Mouse (Mus musculus): Measurements from ENCODE around the gene Atp6v1e2. TPM values are rescaled to one million over a fixed set of nuclear protein-coding genes. Genes with fewer than 3 reads are reported as not detected.

Atp6v1e2 gene
- total RNA-seq, 2 experiments from 2014 or later = not detected

- ATAC-seq (replicated peaks; ENCODE audit: poor library complexity, severe bottlenecking) = no peak
Observed at GRCm38 (mm10) chr17:86924679-86925078, 23.0 kb downstream of the Atp6v1e2 start.

DNA sequence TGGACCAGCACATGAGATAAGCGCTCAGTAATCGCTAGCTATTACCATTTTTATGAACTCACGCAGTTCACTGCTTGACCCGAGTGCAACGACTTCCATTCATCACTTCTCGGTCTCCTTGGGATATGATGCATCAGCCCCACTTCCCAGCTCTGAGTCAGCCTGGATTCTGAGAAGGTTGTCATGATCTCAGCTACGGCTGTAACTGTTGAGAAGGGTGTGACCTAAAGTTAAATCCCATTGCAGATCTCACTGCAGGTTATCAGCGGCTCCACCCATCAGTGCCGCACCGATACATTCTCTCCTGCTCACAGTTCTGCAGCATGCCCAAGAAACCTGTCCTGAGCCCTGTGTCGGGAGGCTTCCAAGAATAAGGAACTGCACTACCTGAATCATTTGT, 28.0 kb downstream of the Atp6v1e2 start:
- ATAC-seq (replicated peaks; ENCODE audit: poor library complexity, severe bottlenecking) = no peak

DNA sequence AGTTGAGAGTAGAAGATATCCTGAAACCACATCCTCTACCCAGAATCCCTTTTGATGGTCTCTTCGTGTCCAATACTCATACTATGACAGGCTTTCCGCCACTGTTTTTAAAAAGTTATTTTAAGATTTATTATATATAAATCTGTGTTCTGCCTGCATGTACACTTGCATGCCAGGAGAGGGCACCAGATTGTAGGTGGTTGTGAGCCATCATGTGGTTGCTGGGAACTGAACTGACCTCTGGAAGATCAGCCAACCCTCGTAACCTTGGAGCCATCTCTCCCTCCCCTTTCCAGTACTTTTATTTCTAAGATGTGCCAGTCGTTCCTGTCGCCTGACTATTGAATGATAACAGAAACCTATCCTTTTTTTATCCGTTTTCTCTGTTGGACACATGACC, 28.9 kb downstream of the Atp6v1e2 start:
- peak; percentile 58 for ATAC-seq (replicated peaks; ENCODE audit: poor library complexity, severe bottlenecking)

DNA sequence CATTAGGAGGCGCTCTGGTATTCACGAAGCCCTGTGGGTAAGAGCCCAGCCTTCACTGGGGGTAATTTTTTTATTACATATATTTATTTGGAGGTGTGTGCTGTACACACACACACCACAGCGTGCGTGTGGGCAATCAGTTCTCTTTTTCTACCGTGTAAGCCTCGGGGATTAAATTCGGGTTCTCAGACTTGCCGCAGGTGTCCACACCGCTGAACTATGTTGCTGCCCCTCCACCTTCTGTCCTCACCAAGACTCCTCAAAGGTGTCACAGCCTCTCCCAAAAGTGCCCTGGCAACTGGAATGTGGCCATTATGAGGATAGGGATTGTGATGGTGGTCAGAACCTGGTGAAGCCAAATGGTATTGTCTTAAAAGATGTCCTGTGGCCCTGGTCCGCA, 30.6 kb downstream of the Atp6v1e2 start, which contains the start of gene Tmem247:
TSS of gene Tmem247 (plus strand) at position 301 of the 400 bp plus-strand sequence.
- ATAC-seq (replicated peaks; ENCODE audit: poor library complexity, severe bottlenecking) = no peak

DNA sequence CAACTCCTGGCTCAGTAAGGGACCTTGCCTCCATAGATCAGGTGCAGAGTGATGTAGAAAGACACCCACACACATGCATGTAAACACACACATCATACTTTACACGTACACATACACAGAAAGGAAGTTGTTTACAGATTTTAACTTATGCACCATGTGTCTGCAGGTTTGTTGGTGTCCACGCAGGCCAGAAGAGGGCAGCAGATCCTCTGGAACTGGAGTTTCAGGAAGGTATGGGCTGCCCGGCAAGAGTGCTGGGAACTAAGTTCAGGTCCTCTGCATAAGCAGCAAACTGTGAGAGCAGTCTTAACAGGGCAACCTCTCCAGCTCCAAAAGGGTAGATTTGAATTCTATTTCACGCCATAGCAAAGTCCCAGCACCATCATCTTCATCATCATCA, 32.2 kb downstream of the Atp6v1e2 start:
- ATAC-seq (replicated peaks; ENCODE audit: poor library complexity, severe bottlenecking) = no peak

GRCm38 (mm10) chr17:86913003-86913607, 34.6 kb downstream of the Atp6v1e2 start:
- ATAC-seq (replicated peaks; ENCODE audit: poor library complexity, severe bottlenecking) = no peak

- ATAC-seq (replicated peaks; ENCODE audit: poor library complexity, severe bottlenecking) = no peak
Observed at GRCm38 (mm10) chr17:86911261-86911660, 36.4 kb downstream of the Atp6v1e2 start.

DNA sequence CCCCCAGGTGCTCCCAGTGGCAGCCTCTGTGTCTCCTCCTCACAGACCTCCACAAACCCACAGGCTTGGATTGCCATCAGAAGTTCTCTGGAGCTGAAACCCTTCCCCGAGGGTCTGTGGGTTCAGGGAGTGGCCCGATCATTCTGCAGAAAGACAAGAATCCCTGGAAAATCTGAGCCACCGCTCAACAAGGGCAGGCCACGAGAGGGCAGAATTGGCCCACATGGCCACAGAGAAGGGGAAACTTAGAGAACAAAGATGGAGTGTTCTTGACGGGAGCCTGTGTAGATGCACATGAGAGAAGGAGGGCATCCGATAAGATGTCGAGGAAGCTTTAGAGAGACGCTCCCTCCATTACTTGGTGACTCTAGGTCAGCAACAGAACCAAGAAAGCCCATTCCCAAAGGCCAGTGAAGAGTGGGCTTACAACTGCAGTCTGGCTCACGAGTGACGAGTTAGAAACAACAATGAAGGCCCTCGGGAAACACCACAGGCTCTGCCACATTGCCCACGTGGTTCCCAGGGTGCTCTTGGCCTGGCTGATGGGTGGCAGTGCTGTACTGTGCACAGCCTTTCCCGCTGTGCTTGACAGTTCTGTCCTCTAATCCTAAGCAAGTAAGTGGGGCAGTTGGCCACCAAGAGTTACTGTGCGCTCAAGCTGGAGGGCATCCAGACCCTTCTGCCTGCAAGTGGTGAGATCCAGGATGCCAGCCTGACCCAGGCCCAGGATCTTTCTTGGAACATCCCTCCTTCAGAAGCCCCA, 37.8 kb downstream of the Atp6v1e2 start:
- no peak for ATAC-seq (replicated peaks; ENCODE audit: poor library complexity, severe bottlenecking)

DNA sequence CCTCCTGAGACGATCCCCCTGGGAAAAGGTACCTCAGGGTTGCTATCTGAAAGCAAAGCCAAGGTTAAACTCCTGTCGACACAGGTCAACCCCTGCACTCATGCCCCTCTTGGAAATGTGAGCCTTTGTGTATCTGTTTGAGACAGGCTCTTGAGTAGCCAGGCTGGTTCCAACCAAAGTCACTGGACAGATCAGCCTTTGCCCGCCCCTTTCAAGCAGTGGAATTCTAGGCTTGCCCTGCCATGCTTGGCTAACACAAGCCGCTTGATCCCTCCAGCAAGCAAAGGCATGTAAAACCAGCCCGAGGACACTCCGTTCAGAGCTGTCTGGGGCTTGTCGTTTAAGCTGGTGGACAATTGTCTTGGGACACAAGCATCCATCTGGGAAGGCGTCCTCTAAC, 39.4 kb downstream of the Atp6v1e2 start:
- ATAC-seq (replicated peaks; ENCODE audit: poor library complexity, severe bottlenecking) = no peak

DNA sequence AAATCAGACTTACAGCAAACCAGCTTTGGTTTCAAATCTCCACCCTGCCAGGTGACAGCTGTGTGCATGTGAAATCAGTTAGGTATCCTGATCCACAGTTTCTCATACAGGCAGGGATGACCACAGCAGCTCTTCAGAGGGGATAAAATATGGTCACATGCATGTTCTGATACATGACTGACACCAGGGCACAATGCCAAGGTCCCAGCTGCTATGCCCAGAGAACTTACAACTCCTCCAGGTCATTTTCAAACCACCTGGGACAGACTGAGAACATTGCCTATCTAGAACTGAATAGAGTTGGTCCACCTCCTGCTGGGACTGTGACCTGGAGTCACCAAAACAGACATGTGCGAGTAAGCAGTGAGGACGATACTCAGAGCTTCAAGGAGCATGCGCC, 40.6 kb downstream of the Atp6v1e2 start:
- ATAC-seq (replicated peaks; ENCODE audit: poor library complexity, severe bottlenecking) = no peak

- ATAC-seq (replicated peaks; ENCODE audit: poor library complexity, severe bottlenecking) = no peak
Observed at GRCm38 (mm10) chr17:86906601-86907000, 41.1 kb downstream of the Atp6v1e2 start.

GRCm38 (mm10) chr17:86906136-86906461, 41.6 kb downstream of the Atp6v1e2 start:
- peak; percentile 36 for ATAC-seq (replicated peaks; ENCODE audit: poor library complexity, severe bottlenecking)

- no peak for ATAC-seq (replicated peaks; ENCODE audit: poor library complexity, severe bottlenecking)
Observed at GRCm38 (mm10) chr17:86905297-86906135, 42.2 kb downstream of the Atp6v1e2 start.

DNA sequence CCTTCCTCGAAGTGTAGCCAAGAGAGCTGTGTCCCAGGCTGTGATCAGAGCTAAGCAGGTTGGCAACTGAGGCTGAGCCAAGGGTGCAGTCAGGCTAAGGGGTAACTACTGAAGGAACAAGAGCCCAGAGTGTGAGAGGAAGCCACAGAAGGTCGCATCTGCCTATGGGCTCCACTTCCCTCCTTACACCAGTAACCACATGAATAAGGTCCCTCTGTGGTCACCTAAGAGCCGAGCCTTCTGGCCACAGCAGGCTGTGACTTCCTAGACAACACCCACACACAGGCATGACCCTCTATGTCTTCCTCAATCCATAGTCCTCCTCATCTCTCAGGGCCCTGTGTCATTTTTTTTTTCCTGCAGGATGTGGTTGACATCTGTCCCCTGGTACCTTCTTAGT, 43.5 kb downstream of the Atp6v1e2 start:
- peak; percentile 87 for ATAC-seq (replicated peaks; ENCODE audit: poor library complexity, severe bottlenecking)

- peak; percentile 69 for ATAC-seq (replicated peaks; ENCODE audit: poor library complexity, severe bottlenecking)
Observed at GRCm38 (mm10) chr17:86903596-86903995, 44.1 kb downstream of the Atp6v1e2 start.

DNA sequence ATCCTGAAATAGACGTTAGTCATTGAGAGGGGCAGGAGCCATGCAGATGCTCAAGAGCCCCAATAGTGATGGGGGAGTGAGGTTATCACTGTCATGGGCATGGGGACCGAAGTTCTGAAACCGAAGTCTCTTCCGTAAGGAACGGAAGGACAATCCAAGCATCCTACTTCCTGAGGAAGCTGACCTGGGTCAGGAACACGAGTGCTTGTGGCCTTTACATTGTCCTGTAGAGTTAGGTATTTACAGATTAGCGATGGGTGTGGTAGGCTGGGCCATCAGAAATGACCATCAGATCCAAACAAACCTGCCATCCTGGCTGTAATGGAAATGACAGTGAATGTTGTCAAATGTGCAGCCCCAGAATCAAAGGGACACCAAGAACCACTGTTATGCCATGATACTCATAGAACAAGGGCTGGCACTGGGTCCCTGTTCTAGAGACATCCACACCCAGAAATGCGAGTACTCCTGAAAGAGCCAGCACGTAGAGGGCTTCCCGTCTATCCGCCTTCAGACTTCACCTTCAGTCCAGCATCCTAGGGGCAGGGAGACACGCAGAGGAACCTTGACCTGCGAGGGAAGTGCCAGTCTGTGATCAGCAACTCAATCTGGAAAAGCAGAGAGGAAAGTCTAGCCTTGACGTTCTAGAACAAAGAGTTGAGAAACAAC, 45.2 kb downstream of the Atp6v1e2 start:
- no peak for ATAC-seq (replicated peaks; ENCODE audit: poor library complexity, severe bottlenecking)

- ATAC-seq (replicated peaks; ENCODE audit: poor library complexity, severe bottlenecking) = no peak
Observed at GRCm38 (mm10) chr17:86900564-86900963, 47.1 kb downstream of the Atp6v1e2 start.

GRCm38 (mm10) chr17:86899821-86900220, 47.9 kb downstream of the Atp6v1e2 start:
- no peak for ATAC-seq (replicated peaks; ENCODE audit: poor library complexity, severe bottlenecking)

DNA sequence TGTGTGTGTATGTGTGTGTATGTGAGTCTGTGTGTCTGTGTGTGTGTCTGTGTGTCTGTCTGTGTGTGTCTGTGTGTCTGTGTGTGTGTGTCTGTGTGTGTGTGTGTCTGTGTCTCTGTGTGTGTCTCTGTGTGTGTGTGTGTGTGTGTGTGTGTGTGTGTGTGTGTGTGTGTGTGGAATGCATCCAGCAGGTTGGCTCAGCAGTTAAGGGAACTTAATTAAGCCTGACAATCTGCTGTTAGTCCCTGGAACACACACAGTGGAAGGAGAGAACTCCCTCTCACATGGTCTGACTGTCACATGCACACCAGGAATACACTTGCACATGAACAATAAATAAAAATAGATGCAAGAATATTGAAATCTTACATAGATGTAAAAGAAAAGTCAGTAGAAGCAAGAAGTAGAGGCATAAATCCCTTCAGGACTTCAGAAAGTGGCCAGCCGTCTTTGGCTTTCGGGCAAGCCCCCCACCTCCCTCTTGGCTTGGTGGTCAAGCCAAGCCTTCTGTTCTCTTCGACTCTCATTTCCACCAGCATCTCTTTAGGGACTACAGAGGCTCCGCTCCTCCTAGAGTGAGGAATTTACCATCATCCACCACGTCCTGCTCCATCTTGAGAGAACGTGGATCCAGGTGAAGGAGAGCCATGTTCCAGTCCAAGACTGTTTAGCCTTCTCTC, 50.1 kb downstream of the Atp6v1e2 start:
- no peak for ATAC-seq (replicated peaks; ENCODE audit: poor library complexity, severe bottlenecking)

- ATAC-seq (replicated peaks; ENCODE audit: poor library complexity, severe bottlenecking) = no peak
Observed at GRCm38 (mm10) chr17:86895191-86895590, 52.5 kb downstream of the Atp6v1e2 start.
